In genomic region chr14:57034926-57035498, GRCm38 (mm10) we compare ENCODE assay signal across 21 mouse cellular contexts. TPM values are rescaled to one million over a fixed set of nuclear protein-coding genes. Genes with fewer than 3 reads are reported as not detected.
A peak's percentile ranks its signal among the peaks of the same experiment; 100 is the strongest.
DNase-seq lines count a peak whose midpoint lies in the region; ATAC-seq and TF ChIP-seq lines count a peak whose summit lies in the region.
"Had no signal": no experiment of that assay in that cellular context is flagged by ENCODE, and none has a peak within 500 bp of the region (broad histone marks: within the 10 kb centered on the region; RNA-seq: fewer than 3 reads in every experiment).

No protein-coding gene starts in this region.

- H3K27me3 ChIP-seq in limb, embryonic 13.5 days = no peaks in the 10 kb centered on the region
- no peaks in the 10 kb centered on the region for H3K27me3 ChIP-seq in limb, embryonic 10.5 days (ENCODE audit: low read depth, poor library complexity, severe bottlenecking)
- H3K27me3 ChIP-seq in heart, embryonic 11.5 days (ENCODE audit: control insufficient read depth, insufficient read depth, low read length) = peaks cover 8% of the 10 kb centered on the region; the same call in 1 of the 2 replicates
- no peaks in the 10 kb centered on the region for H3K27me3 ChIP-seq in heart, embryonic 15.5 days
- no peaks in the 10 kb centered on the region for H3K27me3 ChIP-seq in limb, embryonic 14.5 days (ENCODE audit: control insufficient read depth, insufficient read depth, low read length)
- no peaks in the 10 kb centered on the region for H3K27me3 ChIP-seq in midbrain, embryonic 15.5 days (replicated peaks)
- H3K27me3 ChIP-seq: forebrain, embryonic 15.5 days; limb, embryonic 12.5 days; neural tube, embryonic 12.5 days had no signal

- no peaks in the 10 kb centered on the region for H3K36me3 ChIP-seq in limb, embryonic 13.5 days
- peaks cover 4% of the 10 kb centered on the region; the same call in 1 of the 2 replicates for H3K36me3 ChIP-seq in limb, embryonic 10.5 days
- no peaks in the 10 kb centered on the region for H3K36me3 ChIP-seq in heart, embryonic 11.5 days (ENCODE audit: control insufficient read depth, insufficient read depth, low read length)
- H3K36me3 ChIP-seq in heart, embryonic 15.5 days = no peaks in the 10 kb centered on the region
- no peaks in the 10 kb centered on the region for H3K36me3 ChIP-seq in limb, embryonic 14.5 days (ENCODE audit: control insufficient read depth, insufficient read depth, low read length)
- no peaks in the 10 kb centered on the region for H3K36me3 ChIP-seq in midbrain, embryonic 15.5 days (replicated peaks)
- H3K36me3 ChIP-seq: embryonic facial prominence, embryonic 12.5 days; forebrain, embryonic 15.5 days; hindbrain, embryonic 13.5 days; neural tube, embryonic 12.5 days had no signal

- WGBS in limb, embryonic 13.5 days = 77% methylated on average over 6 of the region's 6 CpGs
- 81% methylated on average over 6 of the region's 6 CpGs for WGBS in limb, embryonic 10.5 days
- 56% methylated on average over 6 of the region's 6 CpGs for WGBS in heart, embryonic 11.5 days (ENCODE audit: insufficient replicate concordance)
- WGBS in heart, embryonic 15.5 days = 42% methylated on average over 6 of the region's 6 CpGs
- 72% methylated on average over 6 of the region's 6 CpGs for WGBS in limb, embryonic 14.5 days
- 82% methylated on average over 6 of the region's 6 CpGs for WGBS in midbrain, embryonic 15.5 days

- no peak for TF ChIP-seq POLR2A in limb, embryonic 14.5 days (IDR thresholded peaks at IDR 0.05; ENCODE audit: borderline replicate concordance, extremely low read depth, insufficient read depth, insufficient read length)

- no peaks in the 10 kb centered on the region for H3K9me3 ChIP-seq in limb, embryonic 13.5 days
- H3K9me3 ChIP-seq in limb, embryonic 10.5 days (replicated peaks) = no peaks in the 10 kb centered on the region
- no peaks in the 10 kb centered on the region for H3K9me3 ChIP-seq in heart, embryonic 11.5 days (replicated peaks; ENCODE audit: control insufficient read depth, low read length)
- no peaks in the 10 kb centered on the region for H3K9me3 ChIP-seq in heart, embryonic 15.5 days (replicated peaks)
- H3K9me3 ChIP-seq in limb, embryonic 14.5 days (ENCODE audit: control insufficient read depth, low read length) = no peaks in the 10 kb centered on the region
- no peaks in the 10 kb centered on the region for H3K9me3 ChIP-seq in midbrain, embryonic 15.5 days
- H3K9me3 ChIP-seq: embryonic facial prominence, embryonic 12.5 days; forebrain, embryonic 15.5 days; hindbrain, embryonic 13.5 days; limb, embryonic 12.5 days; neural tube, embryonic 12.5 days had no signal

- ATAC-seq in limb, embryonic 13.5 days (ENCODE audit: low FRiP score, low read depth) = 0 out of 2 replicates have a peak, but pooled peaks have one; percentile 24
- ATAC-seq in heart, embryonic 11.5 days (replicated peaks; ENCODE audit: insufficient number of reproducible peaks, low FRiP score, low TSS enrichment) = no peak
- ATAC-seq in heart, embryonic 15.5 days (replicated peaks; ENCODE audit: insufficient number of reproducible peaks, insufficient read depth, low FRiP score, low read depth) = peak; percentile 83
- ATAC-seq in limb, embryonic 14.5 days (ENCODE audit: low FRiP score, low read depth) = peak; percentile 74
- no peak for ATAC-seq in midbrain, embryonic 15.5 days (replicated peaks)
- ATAC-seq: forebrain, embryonic 15.5 days; inflammation-experienced regulatory T-cells, adult 6 months had no signal

- no peak overlapping the region for H3K4me2 ChIP-seq in limb, embryonic 13.5 days (replicated peaks)
- H3K4me2 ChIP-seq in heart, embryonic 11.5 days = no peak overlapping the region; the same call in 1 of the 2 replicates
- H3K4me2 ChIP-seq in heart, embryonic 15.5 days = peak overlapping the region; percentile 53
- H3K4me2 ChIP-seq in limb, embryonic 14.5 days (replicated peaks; ENCODE audit: low read depth, low read length, severe bottlenecking) = no peak overlapping the region
- H3K4me2 ChIP-seq in midbrain, embryonic 15.5 days = no peak overlapping the region
- H3K4me2 ChIP-seq: embryonic facial prominence, embryonic 12.5 days; forebrain, embryonic 15.5 days; hindbrain, embryonic 13.5 days; limb, embryonic 12.5 days; neural tube, embryonic 12.5 days had no signal

- no peak for DNase-seq in limb, embryonic 10.5 days (ENCODE audit: low spot score)
- peak; percentile 11 for DNase-seq in limb, embryonic 14.5 days (ENCODE audit: low spot score)
- DNase-seq in adrenal gland, postnatal 25 days = no peak
- DNase-seq: cerebellum, adult 9-10 months; gastrocnemius, postnatal 36 days; kidney, adult 8-10 months; kidney, postnatal 4 days; lung, postnatal 4 days; thymus, postnatal 25 days had no signal

- no peak overlapping the region for H3K4me3 ChIP-seq in limb, embryonic 13.5 days
- H3K4me3 ChIP-seq in limb, embryonic 10.5 days = no peak overlapping the region
- no peak overlapping the region for H3K4me3 ChIP-seq in heart, embryonic 11.5 days (ENCODE audit: low read depth, low read length)
- H3K4me3 ChIP-seq in heart, embryonic 15.5 days = peak overlapping the region; percentile 21
- no peak overlapping the region for H3K4me3 ChIP-seq in limb, embryonic 14.5 days (replicated peaks; ENCODE audit: low read length)
- H3K4me3 ChIP-seq in midbrain, embryonic 15.5 days = no peak overlapping the region
- H3K4me3 ChIP-seq: embryonic facial prominence, embryonic 12.5 days; forebrain, embryonic 15.5 days; hindbrain, embryonic 13.5 days; limb, embryonic 12.5 days; neural tube, embryonic 12.5 days had no signal

- H3K9ac ChIP-seq in limb, embryonic 13.5 days = no peak overlapping the region
- H3K9ac ChIP-seq in heart, embryonic 11.5 days (ENCODE audit: low read depth, low read length) = no peak overlapping the region
- no peak overlapping the region for H3K9ac ChIP-seq in heart, embryonic 15.5 days
- H3K9ac ChIP-seq in limb, embryonic 14.5 days (ENCODE audit: low read depth, low read length, severe bottlenecking) = no peak overlapping the region
- H3K9ac ChIP-seq in midbrain, embryonic 15.5 days = no peak overlapping the region
- H3K9ac ChIP-seq: embryonic facial prominence, embryonic 12.5 days; forebrain, embryonic 15.5 days; hindbrain, embryonic 13.5 days; limb, embryonic 12.5 days; liver, embryonic 14.5 days; neural tube, embryonic 12.5 days had no signal

- H3K27ac ChIP-seq in limb, embryonic 13.5 days = no peak overlapping the region
- no peak overlapping the region for H3K27ac ChIP-seq in limb, embryonic 10.5 days
- peak overlapping the region; percentile 59 for H3K27ac ChIP-seq in heart, embryonic 11.5 days (ENCODE audit: low read depth, low read length)
- peak overlapping the region; percentile 90 for H3K27ac ChIP-seq in heart, embryonic 15.5 days
- no peak overlapping the region for H3K27ac ChIP-seq in limb, embryonic 14.5 days (replicated peaks; ENCODE audit: low read depth, low read length)
- no peak overlapping the region for H3K27ac ChIP-seq in midbrain, embryonic 15.5 days
- H3K27ac ChIP-seq: embryonic facial prominence, embryonic 12.5 days; forebrain, embryonic 15.5 days; hindbrain, embryonic 13.5 days; limb, embryonic 12.5 days; liver, embryonic 14.5 days; neural tube, embryonic 12.5 days had no signal

- H3K4me1 ChIP-seq in limb, embryonic 13.5 days = no peaks in the 10 kb centered on the region
- H3K4me1 ChIP-seq in limb, embryonic 10.5 days = no peaks in the 10 kb centered on the region
- H3K4me1 ChIP-seq in heart, embryonic 11.5 days (ENCODE audit: control insufficient read depth, insufficient read depth, low read length) = peaks cover 7% of the 10 kb centered on the region
- peaks cover 20% of the 10 kb centered on the region for H3K4me1 ChIP-seq in heart, embryonic 15.5 days (replicated peaks)
- no peaks in the 10 kb centered on the region for H3K4me1 ChIP-seq in limb, embryonic 14.5 days (ENCODE audit: control insufficient read depth, insufficient read depth, low read length)
- H3K4me1 ChIP-seq in midbrain, embryonic 15.5 days = no peaks in the 10 kb centered on the region
- H3K4me1 ChIP-seq: embryonic facial prominence, embryonic 12.5 days; forebrain, embryonic 15.5 days; hindbrain, embryonic 13.5 days; limb, embryonic 12.5 days; neural tube, embryonic 12.5 days had no signal

RNA-seq across cellular contexts. Expression of gene Gja3, which starts 22.9 kb away (rescaled TPM):
- polyA plus RNA-seq in limb, embryonic 13.5 days (2015; fragmentation: Nextera tagmentation; extraction: Ambion mirVana) = 5.7 and 6.4 TPM in 2 replicates
- 15.7 and 18.4 TPM in 2 replicates for polyA plus RNA-seq in limb, embryonic 10.5 days (2016; fragmentation: Nextera tagmentation; extraction: Ambion mirVana)
- polyA plus RNA-seq in heart, embryonic 11.5 days (2014; fragmentation: Nextera tagmentation; extraction: Ambion mirVana) = 6.4 and 6.8 TPM in 2 replicates
- polyA plus RNA-seq in heart, embryonic 15.5 days (2015; fragmentation: Nextera tagmentation; extraction: Ambion mirVana) = 42.9 and 43.5 TPM in 2 replicates
- polyA plus RNA-seq in limb, embryonic 14.5 days (2012; rRNA removed) = 4.1 and 4.7 TPM in 2 replicates
- 6.8 and 7.6 TPM in 2 replicates for polyA plus RNA-seq in limb, embryonic 14.5 days (2014; fragmentation: Nextera tagmentation; extraction: Ambion mirVana)
- 0.89 and 0.97 TPM in 2 replicates for polyA plus RNA-seq in midbrain, embryonic 15.5 days (2015; fragmentation: Nextera tagmentation; extraction: Ambion mirVana)
- not detected in 2 replicates for total RNA-seq in adrenal gland, postnatal 25 days (2021)
- total RNA-seq: adrenal gland, adult 18-20 months had no signal
- polyA plus RNA-seq: inflammation-experienced regulatory T-cells, adult 6 months; liver, embryonic 14.5 days had no signal

Comparison
In these comparisons a context has a peak if more than half of its experiments do, and no peak if none do; other contexts are left out.
1. ATAC-seq: peak in limb, embryonic 13.5 days (single experiment), heart, embryonic 15.5 days (single experiment) and limb, embryonic 14.5 days (single experiment); none in heart, embryonic 11.5 days (single experiment) and midbrain, embryonic 15.5 days (single experiment).
2. H3K27ac ChIP-seq: peak in heart, embryonic 11.5 days (single experiment) and heart, embryonic 15.5 days (single experiment); none in limb, embryonic 13.5 days (single experiment), limb, embryonic 10.5 days (single experiment), limb, embryonic 14.5 days (single experiment) and midbrain, embryonic 15.5 days (single experiment).